Mouse (Mus musculus): ENCODE data around the gene Thsd4. TPM values are rescaled to one million over a fixed set of nuclear protein-coding genes. Genes with fewer than 3 reads are reported as not detected.
"Not testable (repeated sequence)": the region's sequence is repeated elsewhere in the genome, so short reads cannot be mapped to it uniquely, and the experiment has no call there.

The Thsd4 gene
- polyA plus RNA-seq, 1 experiment from 2014 or later, result 19.5 TPM

DNA sequence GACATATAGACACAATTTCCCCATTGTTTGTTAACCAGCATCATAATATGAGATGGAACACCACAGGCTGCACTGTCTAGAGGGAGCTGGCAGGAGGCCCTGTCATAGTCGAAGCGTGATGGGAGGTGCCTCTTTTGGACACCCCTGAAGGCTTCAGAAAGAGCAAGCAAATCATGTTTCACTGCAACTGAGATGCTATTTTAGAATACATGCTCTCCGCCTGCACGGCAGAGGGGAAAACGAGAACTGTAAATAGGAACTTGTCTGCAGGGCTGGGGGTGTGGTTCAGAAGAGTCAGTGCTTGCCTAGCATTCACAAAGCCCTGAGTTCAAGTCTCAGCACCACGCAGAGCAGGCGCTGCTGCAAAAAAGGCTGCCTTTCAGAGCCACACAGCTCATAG, 334.9 kb downstream of the Thsd4 start:
- 77% methylated on average over 7 of the region's 7 CpGs for WGBS
- Histone ChIP-seq H3K4me3 (no peak overlapping the region), H3K27me3 (ENCODE audit: insufficient read depth, poor library complexity, severe bottlenecking) (no peaks in the 10 kb centered on the region), H3K4me1 (peaks cover 5% of the 10 kb centered on the region; the same call in 1 of the 2 replicates), H3K9me3 (no peaks in the 10 kb centered on the region), H3K27ac (no peak overlapping the region), H3K36me3 (no peaks in the 10 kb centered on the region)
- no peak for DNase-seq (ENCODE audit: low spot score)

DNA sequence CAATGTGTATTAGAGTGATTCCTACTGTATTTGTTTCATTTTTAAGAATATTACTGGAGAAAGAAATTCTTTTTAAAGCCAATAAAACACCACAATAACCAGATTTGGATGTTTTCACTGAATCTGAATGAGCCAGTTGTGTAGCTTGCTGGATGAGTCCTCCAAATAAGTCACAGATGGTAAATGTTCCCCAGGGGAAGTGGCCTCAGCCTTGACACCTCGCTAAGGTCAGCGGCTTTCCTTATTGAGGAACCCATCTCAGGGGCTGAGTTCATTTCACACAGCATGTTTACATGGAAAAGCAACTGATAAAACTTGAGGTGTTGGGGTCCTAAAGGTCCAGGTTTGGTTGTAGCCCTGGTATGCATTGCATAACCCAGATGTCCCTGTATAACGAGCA, 337.8 kb downstream of the Thsd4 start:
- H3K36me3 ChIP-seq, result no peaks in the 10 kb centered on the region
- no peaks in the 10 kb centered on the region for H3K9me3 ChIP-seq
- peaks cover 6% of the 10 kb centered on the region; the same call in 1 of the 2 replicates for H3K4me1 ChIP-seq
- H3K4me3 ChIP-seq, result no peak overlapping the region
- 73% methylated on average over 3 of the region's 3 CpGs for WGBS
- no peaks in the 10 kb centered on the region for H3K27me3 ChIP-seq (ENCODE audit: insufficient read depth, poor library complexity, severe bottlenecking)
- DNase-seq (ENCODE audit: low spot score), result no peak
- H3K27ac ChIP-seq, result no peak overlapping the region

DNA sequence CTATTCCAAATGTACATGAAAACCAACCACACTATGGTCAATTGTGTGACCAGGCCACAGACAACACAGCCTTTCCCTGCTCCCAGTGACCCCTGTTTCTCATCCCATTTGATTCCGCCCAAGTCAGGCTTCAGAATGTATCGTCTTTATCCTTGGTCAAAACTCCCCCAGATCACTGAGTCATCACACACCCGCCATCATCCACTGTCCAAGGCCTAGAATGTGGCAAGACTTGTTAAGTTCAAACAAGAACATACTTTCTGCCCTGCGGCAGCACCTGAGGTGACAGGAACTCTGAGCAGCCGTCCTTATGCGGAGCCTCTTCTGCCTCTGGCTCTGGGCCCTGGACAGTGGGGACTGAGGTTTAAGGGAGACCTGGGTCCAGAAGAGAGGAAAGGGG, 339.5 kb downstream of the Thsd4 start:
- Histone ChIP-seq H3K4me1 (peaks cover 6% of the 10 kb centered on the region; the same call in 1 of the 2 replicates), H3K27me3 (ENCODE audit: insufficient read depth, poor library complexity, severe bottlenecking) (no peaks in the 10 kb centered on the region), H3K27ac (no peak overlapping the region), H3K9me3 (no peaks in the 10 kb centered on the region), H3K4me3 (no peak overlapping the region), H3K36me3 (no peaks in the 10 kb centered on the region)
- no peak for DNase-seq (ENCODE audit: low spot score)
- WGBS, result 82% methylated on average over 6 of the region's 6 CpGs

DNA sequence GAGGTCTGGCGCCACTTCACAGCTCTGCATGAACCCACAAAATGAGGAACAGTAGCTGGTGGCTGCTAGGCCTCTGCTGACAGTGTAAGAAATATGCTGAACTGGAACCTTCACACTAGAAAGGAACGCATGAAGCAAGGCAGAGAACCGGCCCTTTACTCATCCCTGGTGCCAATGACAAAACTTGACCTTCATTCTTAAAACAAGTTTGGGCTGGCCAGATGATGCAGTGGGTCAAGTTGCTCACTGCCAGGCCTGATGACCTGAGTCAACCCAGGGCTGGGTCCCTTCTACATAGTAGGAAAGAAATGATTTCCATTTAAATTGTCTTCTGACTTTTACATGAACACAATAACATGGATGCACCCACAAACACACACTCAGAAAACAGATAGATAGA, 340.9 kb downstream of the Thsd4 start:
- DNase-seq (ENCODE audit: low spot score), result no peak
- H3K4me1 ChIP-seq, result 0 out of 2 replicates have a peak, but pooled peaks cover 3% of the 10 kb centered on the region
- H3K27me3 ChIP-seq (ENCODE audit: insufficient read depth, poor library complexity, severe bottlenecking), result no peaks in the 10 kb centered on the region
- no peaks in the 10 kb centered on the region for H3K36me3 ChIP-seq
- H3K4me3 ChIP-seq, result no peak overlapping the region
- WGBS, result 93% methylated on average over 3 of the region's 3 CpGs
- no peaks in the 10 kb centered on the region for H3K9me3 ChIP-seq
- H3K27ac ChIP-seq, result no peak overlapping the region

DNA sequence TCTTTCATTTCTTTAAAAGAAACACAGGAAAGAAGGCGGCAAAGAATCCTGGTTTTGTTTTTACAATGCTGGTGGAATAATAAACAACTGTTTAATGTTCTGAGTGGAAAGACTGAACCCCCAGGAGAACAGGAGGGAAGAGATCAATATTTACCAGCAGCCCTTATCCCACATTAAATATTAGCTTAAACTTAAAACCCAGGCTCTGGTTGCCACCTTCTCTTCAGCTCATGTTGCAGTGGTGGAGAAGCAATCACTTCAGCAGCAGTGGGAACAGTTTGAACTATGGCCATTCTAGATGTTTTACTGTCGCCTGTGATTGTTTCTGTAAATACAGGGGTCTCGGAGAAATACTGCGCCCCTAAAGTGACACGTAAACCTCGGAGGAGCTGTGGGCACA, 341.7 kb downstream of the Thsd4 start:
- Histone ChIP-seq H3K9me3 (no peaks in the 10 kb centered on the region), H3K4me1 (0 out of 2 replicates have a peak, but pooled peaks cover 3% of the 10 kb centered on the region), H3K36me3 (no peaks in the 10 kb centered on the region), H3K4me3 (no peak overlapping the region), H3K27ac (no peak overlapping the region), H3K27me3 (ENCODE audit: insufficient read depth, poor library complexity, severe bottlenecking) (no peaks in the 10 kb centered on the region)
- DNase-seq (ENCODE audit: low spot score), result no peak
- WGBS, result 80% methylated on average over 6 of the region's 6 CpGs

DNA sequence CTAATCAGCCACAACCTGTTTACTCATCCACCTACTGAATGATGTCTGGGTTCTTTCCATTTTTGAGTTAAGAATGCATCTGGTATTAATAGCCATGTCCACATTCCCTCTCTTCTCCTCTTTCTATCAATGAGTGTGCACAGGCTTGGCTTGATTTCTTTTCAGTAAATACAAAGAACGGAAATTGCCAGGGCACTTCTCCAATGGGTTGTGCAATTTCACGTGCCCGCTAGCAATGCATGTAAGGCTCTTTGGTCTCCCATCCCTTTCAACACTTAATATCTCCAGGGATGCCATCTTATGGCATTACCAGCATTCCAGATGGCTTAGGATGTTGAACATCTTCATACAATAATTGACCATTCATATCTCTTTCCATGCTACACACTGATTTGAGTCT, 345.5 kb downstream of the Thsd4 start:
- Histone ChIP-seq H3K36me3 (no peaks in the 10 kb centered on the region), H3K27me3 (ENCODE audit: insufficient read depth, poor library complexity, severe bottlenecking) (no peaks in the 10 kb centered on the region), H3K27ac (no peak overlapping the region), H3K9me3 (no peaks in the 10 kb centered on the region), H3K4me1 (0 out of 2 replicates have a peak, but pooled peaks cover 3% of the 10 kb centered on the region), H3K4me3 (no peak overlapping the region)
- no peak for DNase-seq (ENCODE audit: low spot score)
- WGBS, result 93% methylated on average over 3 of the region's 3 CpGs

DNA sequence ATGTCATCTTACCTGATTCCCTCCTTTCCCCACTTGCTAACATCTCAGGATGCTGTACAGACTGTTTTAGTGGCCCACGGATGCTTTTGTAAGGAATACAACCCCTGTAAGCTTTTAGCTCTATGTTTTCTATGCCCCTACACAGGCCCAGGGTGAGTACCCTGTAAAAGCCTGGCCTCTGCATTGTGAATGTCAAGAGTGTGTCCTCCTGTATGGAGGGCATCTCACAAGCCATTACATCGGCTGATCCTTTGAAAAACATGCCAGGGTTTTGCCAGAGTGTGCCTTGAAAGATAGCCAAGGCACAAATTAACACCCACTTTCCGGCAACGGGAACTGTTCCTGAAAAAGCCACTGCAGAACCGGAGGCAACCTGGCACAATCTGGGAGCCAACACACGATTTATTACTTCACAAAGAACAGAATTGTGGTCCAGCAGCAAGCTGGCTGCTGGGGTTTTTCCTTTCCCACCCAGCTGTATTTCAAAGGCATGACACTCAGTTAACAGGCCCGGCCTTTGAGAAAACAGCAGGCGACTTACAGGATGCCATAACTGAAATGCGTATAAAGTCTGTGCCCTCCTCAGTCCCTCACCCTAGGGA, 349.3 kb downstream of the Thsd4 start:
- H3K27me3 ChIP-seq (ENCODE audit: insufficient read depth, poor library complexity, severe bottlenecking); DNase-seq (ENCODE audit: low spot score); H3K4me3 ChIP-seq; H3K4me1 ChIP-seq; H3K36me3 ChIP-seq; H3K9me3 ChIP-seq; H3K27ac ChIP-seq: not testable (repeated sequence)
- WGBS, result 73% methylated on average over 9 of the region's 9 CpGs

DNA sequence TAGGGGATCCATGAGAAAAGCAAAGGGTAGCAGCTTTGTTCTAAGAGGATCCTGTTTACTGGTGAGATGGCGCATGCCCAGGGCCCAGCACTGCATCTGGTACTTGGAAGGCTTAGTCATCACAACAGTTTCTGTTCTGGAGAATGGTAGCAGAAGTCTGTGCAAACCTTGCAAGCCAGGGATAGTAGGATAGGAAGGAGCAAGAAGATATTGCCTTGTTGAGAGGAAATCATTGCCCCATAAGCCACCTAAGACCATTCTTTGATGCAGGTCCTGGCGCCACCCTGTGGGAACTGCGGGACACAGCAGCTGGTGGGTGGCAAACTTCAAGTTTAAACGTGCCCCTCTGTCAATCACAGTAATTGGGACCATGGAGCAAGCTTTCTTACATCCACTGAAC, 354.9 kb downstream of the Thsd4 start:
- Histone ChIP-seq H3K9me3 (no peaks in the 10 kb centered on the region), H3K36me3 (no peaks in the 10 kb centered on the region), H3K4me1 (no peaks in the 10 kb centered on the region), H3K27ac (no peak overlapping the region), H3K27me3 (ENCODE audit: insufficient read depth, poor library complexity, severe bottlenecking) (no peaks in the 10 kb centered on the region), H3K4me3 (no peak overlapping the region)
- 79% methylated on average over 4 of the region's 4 CpGs for WGBS
- no peak for DNase-seq (ENCODE audit: low spot score)

DNA sequence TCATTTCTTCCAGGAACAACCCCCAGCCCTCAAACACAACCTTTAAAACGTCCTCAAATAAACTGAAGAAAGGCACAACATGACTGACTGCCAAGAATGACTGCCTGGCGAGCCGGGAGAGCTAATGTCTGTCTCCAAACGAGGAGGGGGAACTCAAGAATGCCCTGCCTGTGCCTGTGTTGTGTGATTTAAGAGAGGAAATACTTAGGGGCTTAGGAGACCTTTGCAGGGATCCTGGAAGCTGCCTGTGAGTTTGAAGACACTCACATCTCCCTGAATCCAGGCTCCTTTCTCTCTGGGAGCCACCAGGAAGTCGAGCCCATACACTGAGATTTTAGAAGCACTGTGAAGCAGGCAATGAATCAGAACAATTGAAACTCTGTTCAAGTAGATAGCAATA, 361.0 kb downstream of the Thsd4 start:
- no peak for DNase-seq (ENCODE audit: low spot score)
- WGBS, result 48% methylated on average over 5 of the region's 5 CpGs
- H3K36me3 ChIP-seq, result no peaks in the 10 kb centered on the region
- no peaks in the 10 kb centered on the region for H3K27me3 ChIP-seq (ENCODE audit: insufficient read depth, poor library complexity, severe bottlenecking)
- H3K4me3 ChIP-seq, result no peak overlapping the region
- no peak overlapping the region for H3K27ac ChIP-seq
- H3K4me1 ChIP-seq, result no peaks in the 10 kb centered on the region
- H3K9me3 ChIP-seq, result no peaks in the 10 kb centered on the region

DNA sequence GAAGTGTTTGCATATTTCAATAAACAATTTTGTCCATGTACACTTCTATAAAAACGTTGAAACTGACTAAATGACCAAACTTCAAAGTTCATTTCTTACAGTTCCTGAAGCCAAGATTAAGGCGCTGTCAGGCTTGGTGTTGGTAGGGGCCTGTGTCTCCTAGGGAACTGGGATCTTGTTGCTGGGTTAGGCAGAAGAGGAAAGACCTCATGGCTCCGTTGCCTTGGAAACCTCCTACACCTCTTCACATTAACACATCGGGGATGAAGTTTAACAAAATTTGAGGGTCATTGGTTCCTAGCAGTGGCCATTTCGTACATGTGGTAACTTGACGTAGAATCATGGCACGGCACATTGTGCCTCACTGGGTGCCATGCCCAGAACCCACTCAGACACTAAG, 361.7 kb downstream of the Thsd4 start:
- H3K4me3 ChIP-seq, result no peak overlapping the region
- no peaks in the 10 kb centered on the region for H3K36me3 ChIP-seq
- DNase-seq (ENCODE audit: low spot score), result no peak
- H3K4me1 ChIP-seq, result no peaks in the 10 kb centered on the region
- WGBS, result 82% methylated on average over 7 of the region's 7 CpGs
- no peaks in the 10 kb centered on the region for H3K27me3 ChIP-seq (ENCODE audit: insufficient read depth, poor library complexity, severe bottlenecking)
- H3K27ac ChIP-seq, result no peak overlapping the region
- no peaks in the 10 kb centered on the region for H3K9me3 ChIP-seq

DNA sequence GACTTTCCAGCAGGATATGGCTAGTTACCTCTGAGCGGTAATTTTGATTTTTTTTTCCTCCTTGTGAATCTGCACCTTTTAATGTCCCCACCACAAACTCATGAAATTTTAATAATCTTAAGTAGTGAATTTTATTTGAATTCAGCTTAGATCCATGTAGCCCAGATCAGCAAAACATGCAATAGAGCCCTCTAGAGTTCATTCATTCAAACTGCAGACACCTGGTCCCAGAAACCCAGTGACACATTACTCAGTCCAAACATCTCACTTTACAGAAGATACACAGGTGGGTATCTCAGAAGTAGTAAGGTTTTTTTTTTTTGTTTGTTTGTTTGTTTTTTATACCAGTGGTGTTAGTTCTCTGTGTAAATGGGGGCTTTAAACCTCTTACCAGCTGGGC, 368.9 kb downstream of the Thsd4 start:
- H3K4me1 ChIP-seq, result no peaks in the 10 kb centered on the region
- no peaks in the 10 kb centered on the region for H3K36me3 ChIP-seq
- DNase-seq (ENCODE audit: low spot score), result no peak
- H3K27me3 ChIP-seq (ENCODE audit: insufficient read depth, poor library complexity, severe bottlenecking), result no peaks in the 10 kb centered on the region
- no peak overlapping the region for H3K4me3 ChIP-seq
- 91% methylated on average over 1 of the region's 1 CpGs for WGBS
- no peaks in the 10 kb centered on the region for H3K9me3 ChIP-seq
- no peak overlapping the region for H3K27ac ChIP-seq

DNA sequence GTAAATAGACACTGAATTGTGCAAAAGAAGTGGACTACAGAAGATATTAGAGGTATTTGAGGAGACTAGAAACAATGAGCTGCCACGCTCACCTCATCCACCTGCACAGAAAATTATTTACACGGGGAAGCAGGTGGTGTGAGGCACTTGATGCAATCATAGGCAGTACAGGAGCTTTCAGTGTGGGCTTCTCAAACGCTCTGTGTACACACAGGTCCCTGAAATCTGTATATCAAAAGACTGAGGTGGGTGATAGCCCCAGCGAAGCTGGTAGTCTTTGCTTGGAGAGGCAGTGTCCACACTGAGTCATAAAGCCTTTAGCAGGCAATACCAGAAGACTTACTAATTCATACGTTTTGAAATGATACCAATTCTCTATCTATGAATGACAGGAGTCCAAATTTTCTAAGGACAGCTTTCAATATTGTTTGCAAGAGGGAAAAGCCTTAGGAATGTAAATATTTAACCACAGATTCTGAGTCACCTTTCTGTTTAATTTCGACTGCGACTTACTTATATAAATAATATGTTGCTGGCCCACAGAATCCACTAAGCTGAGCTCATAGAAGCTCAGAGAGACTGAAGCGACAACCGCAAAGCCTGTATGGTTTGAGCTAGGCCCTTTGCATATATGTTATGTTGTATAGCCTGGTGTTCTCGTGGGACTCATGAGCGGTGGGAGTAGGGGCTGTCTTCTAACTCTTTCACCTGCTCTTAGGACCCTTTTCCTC, 369.8 kb downstream of the Thsd4 start:
- H3K4me1 ChIP-seq, result no peaks in the 10 kb centered on the region
- H3K9me3 ChIP-seq, result no peaks in the 10 kb centered on the region
- no peak for DNase-seq (ENCODE audit: low spot score)
- no peak overlapping the region for H3K27ac ChIP-seq
- H3K4me3 ChIP-seq, result no peak overlapping the region
- WGBS, result 86% methylated on average over 11 of the region's 11 CpGs
- no peaks in the 10 kb centered on the region for H3K27me3 ChIP-seq (ENCODE audit: insufficient read depth, poor library complexity, severe bottlenecking)
- H3K36me3 ChIP-seq, result no peaks in the 10 kb centered on the region

DNA sequence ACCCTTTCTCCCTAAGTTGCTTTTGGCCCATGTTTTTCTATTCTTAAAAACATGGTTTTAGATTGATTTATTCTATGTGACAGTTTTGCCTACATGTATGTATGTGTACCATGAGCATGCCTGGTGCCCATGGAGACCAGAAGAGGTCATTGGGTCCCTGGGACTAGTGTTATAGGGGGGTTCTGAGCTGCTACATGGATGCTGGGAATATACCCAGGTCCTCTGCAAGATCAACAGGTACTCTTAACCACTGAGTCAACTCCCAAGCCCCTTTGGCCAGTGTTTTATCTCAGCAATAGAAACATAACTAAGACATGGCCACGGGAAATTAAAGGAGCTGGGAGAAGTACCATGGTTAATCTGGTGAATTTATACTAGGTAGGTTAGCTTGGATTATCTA, 371.3 kb downstream of the Thsd4 start:
- no peaks in the 10 kb centered on the region for H3K9me3 ChIP-seq
- H3K27ac ChIP-seq, result no peak overlapping the region
- H3K4me1 ChIP-seq, result no peaks in the 10 kb centered on the region
- no peak for DNase-seq (ENCODE audit: low spot score)
- H3K36me3 ChIP-seq, result no peaks in the 10 kb centered on the region
- no peaks in the 10 kb centered on the region for H3K27me3 ChIP-seq (ENCODE audit: insufficient read depth, poor library complexity, severe bottlenecking)
- WGBS, result 96% methylated on average over 1 of the region's 1 CpGs
- H3K4me3 ChIP-seq, result no peak overlapping the region

DNA sequence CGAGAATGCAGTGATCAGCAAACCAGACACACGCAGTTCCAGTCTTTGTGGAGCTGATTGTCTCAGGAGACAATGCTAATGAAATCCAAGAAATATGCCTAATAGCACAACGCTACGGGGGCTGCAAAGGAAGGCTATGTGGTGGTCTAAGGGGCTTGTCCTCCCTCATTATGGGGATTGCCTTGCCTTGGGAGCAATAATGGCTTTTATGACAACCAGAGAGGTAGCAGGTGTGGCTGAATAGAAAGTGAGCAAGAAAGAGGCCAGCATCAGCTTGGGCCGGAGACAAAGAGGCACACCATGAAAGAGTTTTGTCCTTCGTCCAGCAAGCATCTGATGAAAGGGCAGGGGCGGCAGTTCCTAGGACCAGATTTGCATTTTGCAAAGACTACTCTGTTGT, 372.9 kb downstream of the Thsd4 start:
- Histone ChIP-seq H3K27me3 (ENCODE audit: insufficient read depth, poor library complexity, severe bottlenecking) (no peaks in the 10 kb centered on the region), H3K27ac (no peak overlapping the region), H3K9me3 (no peaks in the 10 kb centered on the region), H3K4me1 (no peaks in the 10 kb centered on the region), H3K4me3 (no peak overlapping the region), H3K36me3 (no peaks in the 10 kb centered on the region)
- WGBS, result 86% methylated on average over 7 of the region's 7 CpGs
- DNase-seq (ENCODE audit: low spot score), result no peak
